Mouse (Mus musculus) spleen, adult 2 months (tissue): Measurements from ENCODE around the gene Olfr12.

Experiments
- CTCF ChIP-seq: fragments of 200-500 bp; IDR thresholded peaks from 2 replicates; pipeline ENCODE4 v1.5.1; 2011; ENCODE audit warnings: mild to moderate bottlenecking, inconsistent platforms; ENCODE audit not compliant: insufficient read depth, insufficient read length, insufficient replicate concordance; ENCODE audit errors: extremely low read depth
- POLR2A ChIP-seq: fragments of 200-500 bp; IDR thresholded peaks from 2 replicates; pipeline ENCODE4 v1.6.1; 2011; ENCODE audit warnings: low read depth, low read length, inconsistent platforms

DNA sequence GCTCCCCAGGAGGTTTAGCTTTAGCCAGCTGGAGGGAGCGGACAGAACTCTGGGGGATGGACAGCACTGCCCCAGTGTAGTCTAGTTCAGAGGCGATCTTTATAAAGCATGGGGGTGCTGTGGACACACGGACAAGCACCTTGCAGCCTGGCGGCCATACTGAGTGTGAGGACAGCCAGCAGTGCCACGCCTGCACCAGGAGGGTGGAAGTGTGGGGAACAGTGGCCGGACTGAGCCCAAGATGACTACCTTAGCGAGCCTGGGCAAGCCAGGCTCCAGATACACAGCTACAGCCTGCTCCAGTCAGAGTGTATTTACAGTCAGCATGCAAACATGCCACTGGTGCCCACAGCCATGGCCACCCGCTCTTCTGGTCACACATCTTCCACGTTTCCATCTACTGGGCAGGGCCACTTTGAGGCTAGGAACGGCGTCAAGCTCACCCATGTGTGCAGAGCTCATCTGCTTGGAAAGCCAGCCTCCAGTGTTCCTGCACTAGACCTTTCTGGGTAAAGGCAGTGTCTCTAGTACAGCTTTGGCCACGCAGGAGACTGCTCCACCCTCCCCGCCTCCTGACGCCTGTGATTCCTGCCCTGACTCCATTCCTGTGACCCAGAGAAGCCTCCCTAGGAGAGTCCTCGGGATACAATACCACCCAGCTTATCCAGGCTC is 20.0 kb downstream of the Olfr12 start:
- TF ChIP-seq POLR2A: no peak
- TF ChIP-seq CTCF: no peak
